Mouse (Mus musculus) intestine, postnatal 0 days (tissue): ENCODE data around the gene Tmem178b. TPM values are rescaled to one million over a fixed set of nuclear protein-coding genes. Genes with fewer than 3 reads are reported as not detected.

ENCODE experiments used
- ATAC-seq: fragments of 200-750 bp; cut with Nextera tagmentation; 2 replicates; pipeline ENCODE4 v1.8.0; 2017; ENCODE audit warnings: mild to moderate bottlenecking, moderate TSS enrichment, moderate library complexity
- H3K27ac ChIP-seq: fragments of 300-500 bp; sonication (generic); 2 replicates; pipeline ENCODE4 v1.5.1; 2014; ENCODE audit warnings: mild to moderate bottlenecking, low read depth, low read length, moderate library complexity
- H3K27me3 ChIP-seq: fragments of 300-500 bp; sonication (generic); replicated peaks from 2 replicates; pipeline ENCODE4 v1.6.1; 2014; ENCODE audit warnings: low read length, mixed read lengths; ENCODE audit not compliant: control insufficient read depth, insufficient read depth
- H3K36me3 ChIP-seq: fragments of 300-500 bp; sonication (generic); 2 replicates; pipeline ENCODE4 v1.6.1; 2014; ENCODE audit warnings: mild to moderate bottlenecking, moderate library complexity; ENCODE audit not compliant: control insufficient read depth, insufficient read depth
- H3K4me1 ChIP-seq: fragments of 300-500 bp; sonication (generic); replicated peaks from 2 replicates; pipeline ENCODE4 v1.6.1; 2014; ENCODE audit warnings: antibody characterized with exemption, low read length, mixed read lengths; ENCODE audit not compliant: control insufficient read depth, insufficient read depth
- H3K4me2 ChIP-seq: fragments of 300-500 bp; sonication (generic); replicated peaks from 2 replicates; pipeline ENCODE4 v1.6.1; 2014; ENCODE audit warnings: low read depth, mild to moderate bottlenecking, moderate library complexity
- H3K4me3 ChIP-seq: fragments of 300-500 bp; sonication (generic); 2 replicates; pipeline ENCODE4 v1.5.1; 2014; ENCODE audit warnings: low read depth, low read length
- H3K9ac ChIP-seq: fragments of 300-500 bp; sonication (generic); 2 replicates; pipeline ENCODE4 v1.6.1; 2014; ENCODE audit warnings: mild to moderate bottlenecking, low read depth, low read length
- H3K9me3 ChIP-seq: fragments of 300-500 bp; sonication (generic); 2 replicates; pipeline ENCODE4 v1.6.1; 2016; ENCODE audit warnings: mixed run types; ENCODE audit not compliant: control insufficient read depth
- CTCF ChIP-seq: sonication (generic); IDR thresholded peaks from 2 replicates; pipeline ENCODE4 v1.5.1; 2016; ENCODE audit warnings: low read depth, mild to moderate bottlenecking, control low read depth, antibody characterized with exemption, moderate library complexity
- WGBS: fragments of 180-500 bp; shearing (Covaris S2); extraction: QIAGEN DNeasy Blood & Tissue Kit; methylation state at CpG from one replicate; pipeline ENCODE4 v1.1.7; 2014; 5-methylcytosine and 5-hydroxymethylcytosine counted together
- polyA plus RNA-seq: library from polyadenylated mRNA; unstranded; fragments of >200 nt; fragmentation: Nextera tagmentation; extraction: Ambion mirVana; gene quantifications from 2 replicates; pipeline ENCODE4 v1.2.1, GENCODE M21; 2015

Tmem178b gene
- polyA plus RNA-seq, 1 experiment from 2014 or later, result 0.60 TPM

GRCm38 (mm10) chr6:40008166-40008907 lies 135.3 kb downstream of the Tmem178b start:
- WGBS, result 71% methylated on average over 3 of the region's 3 CpGs
- H3K9ac ChIP-seq, result no peak overlapping the region

GRCm38 (mm10) chr6:40009718-40010117 lies 136.6 kb downstream of the Tmem178b start:
- no peak overlapping the region for H3K4me3 ChIP-seq
- H3K27ac ChIP-seq, result no peak overlapping the region
- H3K27me3 ChIP-seq, result no peaks in the 10 kb centered on the region
- H3K36me3 ChIP-seq, result no peaks in the 10 kb centered on the region
- no peak overlapping the region for H3K9ac ChIP-seq
- no peak overlapping the region for H3K4me2 ChIP-seq
- no peaks in the 10 kb centered on the region for H3K4me1 ChIP-seq
- no peaks in the 10 kb centered on the region for H3K9me3 ChIP-seq
- no peak for TF ChIP-seq CTCF
- no peak for ATAC-seq
- WGBS, result 74% methylated on average over 3 of the region's 3 CpGs

More at GRCm38 (mm10) chr6:40008166-40008907, 135.3 kb downstream of the Tmem178b start:
- H3K9me3 ChIP-seq, result no peaks in the 10 kb centered on the region
- no peak overlapping the region for H3K4me3 ChIP-seq
- no peaks in the 10 kb centered on the region for H3K27me3 ChIP-seq
- H3K4me1 ChIP-seq, result no peaks in the 10 kb centered on the region
- no peak overlapping the region for H3K4me2 ChIP-seq
- no peak for TF ChIP-seq CTCF
- no peak overlapping the region for H3K27ac ChIP-seq
- no peaks in the 10 kb centered on the region for H3K36me3 ChIP-seq
- ATAC-seq, result no peak

DNA sequence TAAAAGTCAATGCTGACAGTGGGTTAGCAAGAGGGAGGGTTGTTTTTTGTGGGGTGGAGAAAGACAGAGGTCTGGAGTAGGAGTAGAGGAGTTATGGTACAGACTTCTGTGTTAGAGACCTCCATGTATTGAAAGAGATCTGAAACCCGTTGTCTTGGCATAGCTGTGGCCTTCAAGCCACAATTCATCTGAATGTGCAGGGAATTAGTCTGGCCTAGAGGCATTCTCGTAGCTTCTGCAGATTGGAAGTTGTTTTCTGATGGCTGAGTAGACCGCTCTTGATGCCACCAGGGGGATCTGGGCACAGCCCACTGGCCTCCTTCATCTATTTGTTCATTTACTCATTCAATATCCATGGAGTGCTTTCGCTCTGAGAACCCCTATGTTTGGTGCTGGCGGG lies 138.0 kb downstream of the Tmem178b start:
- TF ChIP-seq CTCF, result no peak
- no peak for ATAC-seq
- no peak overlapping the region for H3K27ac ChIP-seq
- H3K4me3 ChIP-seq, result no peak overlapping the region
- no peaks in the 10 kb centered on the region for H3K36me3 ChIP-seq
- no peaks in the 10 kb centered on the region for H3K9me3 ChIP-seq
- no peak overlapping the region for H3K4me2 ChIP-seq
- no peak overlapping the region for H3K9ac ChIP-seq
- no peaks in the 10 kb centered on the region for H3K27me3 ChIP-seq
- WGBS, result 83% methylated on average over 5 of the region's 5 CpGs
- H3K4me1 ChIP-seq, result no peaks in the 10 kb centered on the region

GRCm38 (mm10) chr6:40011609-40012008 lies 138.5 kb downstream of the Tmem178b start:
- 64% methylated on average over 5 of the region's 5 CpGs for WGBS
- Histone ChIP-seq H3K9ac (no peak overlapping the region), H3K9me3 (no peaks in the 10 kb centered on the region), H3K27me3 (no peaks in the 10 kb centered on the region), H3K36me3 (no peaks in the 10 kb centered on the region), H3K4me2 (no peak overlapping the region), H3K27ac (no peak overlapping the region), H3K4me1 (no peaks in the 10 kb centered on the region), H3K4me3 (no peak overlapping the region)
- ATAC-seq, result no peak
- no peak for TF ChIP-seq CTCF

- H3K4me1 ChIP-seq, result no peaks in the 10 kb centered on the region
- 37% methylated on average over 5 of the region's 5 CpGs for WGBS
- TF ChIP-seq CTCF, result no peak
- H3K9ac ChIP-seq, result no peak overlapping the region
- H3K27ac ChIP-seq, result no peak overlapping the region
- H3K36me3 ChIP-seq, result no peaks in the 10 kb centered on the region
- H3K4me2 ChIP-seq, result no peak overlapping the region
- no peaks in the 10 kb centered on the region for H3K9me3 ChIP-seq
- ATAC-seq, result no peak
- H3K27me3 ChIP-seq, result no peaks in the 10 kb centered on the region
- H3K4me3 ChIP-seq, result no peak overlapping the region
Measured at GRCm38 (mm10) chr6:40013407-40013806, 140.3 kb downstream of the Tmem178b start.

- no peaks in the 10 kb centered on the region for H3K36me3 ChIP-seq
- WGBS, result 72% methylated on average over 4 of the region's 4 CpGs
Measured at GRCm38 (mm10) chr6:40015185-40015584, 142.1 kb downstream of the Tmem178b start.

More at GRCm38 (mm10) chr6:40015185-40015584, 142.1 kb downstream of the Tmem178b start:
- no peak for TF ChIP-seq CTCF
- ATAC-seq, result no peak
- no peak overlapping the region for H3K4me2 ChIP-seq
- H3K27me3 ChIP-seq, result no peaks in the 10 kb centered on the region
- no peak overlapping the region for H3K4me3 ChIP-seq
- no peaks in the 10 kb centered on the region for H3K9me3 ChIP-seq
- H3K9ac ChIP-seq, result no peak overlapping the region
- no peak overlapping the region for H3K27ac ChIP-seq
- no peaks in the 10 kb centered on the region for H3K4me1 ChIP-seq
